Mouse (Mus musculus): ENCODE measurements around the gene Hdgfl2.

Hdgfl2 gene

GRCm38 (mm10) chr17:56078880-56079795, at the start of gene Hdgfl2:
Hdgfl2 (plus strand) TSS chr17:56079634.
- DNase-seq, result peak; percentile 100

GRCm38 (mm10) chr17:56030238-56030870, 49.1 kb upstream of the Hdgfl2 start:
- no peak for DNase-seq

- DNase-seq, result peak; percentile 32
Observed at GRCm38 (mm10) chr17:56030919-56031318, 48.5 kb upstream of the Hdgfl2 start.

GRCm38 (mm10) chr17:56031431-56031830, 48.0 kb upstream of the Hdgfl2 start:
- no peak for DNase-seq

GRCm38 (mm10) chr17:56032127-56032733, 47.2 kb upstream of the Hdgfl2 start:
- DNase-seq, result no peak

GRCm38 (mm10) chr17:56032831-56033230, 46.6 kb upstream of the Hdgfl2 start:
- DNase-seq, result no peak

- no peak for DNase-seq
Observed at GRCm38 (mm10) chr17:56034040-56034725, 45.3 kb upstream of the Hdgfl2 start.

GRCm38 (mm10) chr17:56034726-56035100, 44.7 kb upstream of the Hdgfl2 start:
- no peak for DNase-seq

- no peak for DNase-seq
Observed at GRCm38 (mm10) chr17:56035216-56035615, 44.2 kb upstream of the Hdgfl2 start.

- DNase-seq, result peak; percentile 99
Observed at GRCm38 (mm10) chr17:56036176-56036900, 43.1 kb upstream of the Hdgfl2 start, which contains the start of gene Sh3gl1. Sh3gl1 (minus strand) TSS chr17:56036635.

GRCm38 (mm10) chr17:56036901-56037287, 42.5 kb upstream of the Hdgfl2 start:
- DNase-seq, result no peak

GRCm38 (mm10) chr17:56038583-56039261, 40.7 kb upstream of the Hdgfl2 start:
- DNase-seq, result peak; percentile 39

- DNase-seq, result no peak
Observed at GRCm38 (mm10) chr17:56039345-56039744, 40.1 kb upstream of the Hdgfl2 start.

- DNase-seq, result peak; percentile 99
Observed at GRCm38 (mm10) chr17:56040030-56040856, 39.2 kb upstream of the Hdgfl2 start, which contains the start of gene Chaf1a. Chaf1a (plus strand) TSS chr17:56040439.

GRCm38 (mm10) chr17:56040857-56041163, 38.6 kb upstream of the Hdgfl2 start:
- no peak for DNase-seq

GRCm38 (mm10) chr17:56051369-56051768, 28.1 kb upstream of the Hdgfl2 start:
- no peak for DNase-seq

- no peak for DNase-seq
Observed at GRCm38 (mm10) chr17:56054938-56055337, 24.5 kb upstream of the Hdgfl2 start.

GRCm38 (mm10) chr17:56055945-56056678, 23.3 kb upstream of the Hdgfl2 start:
- no peak for DNase-seq

- DNase-seq, result no peak
Observed at GRCm38 (mm10) chr17:56057381-56058120, 21.9 kb upstream of the Hdgfl2 start.

Measured in lung, postnatal 14 days (tissue).